Mouse (Mus musculus) intestine, postnatal 0 days (tissue): ENCODE data around the gene Rangap1. TPM values are rescaled to one million over a fixed set of nuclear protein-coding genes. Genes with fewer than 3 reads are reported as not detected.

Experiments used
- ATAC-seq: fragments of 200-750 bp; cut with Nextera tagmentation; 2 replicates; pipeline ENCODE4 v1.8.0; 2017; ENCODE audit warnings: mild to moderate bottlenecking, moderate TSS enrichment, moderate library complexity
- H3K27ac ChIP-seq: fragments of 300-500 bp; sonication (generic); 2 replicates; pipeline ENCODE4 v1.5.1; 2014; ENCODE audit warnings: mild to moderate bottlenecking, low read depth, low read length, moderate library complexity
- H3K27me3 ChIP-seq: fragments of 300-500 bp; sonication (generic); replicated peaks from 2 replicates; pipeline ENCODE4 v1.6.1; 2014; ENCODE audit warnings: low read length, mixed read lengths; ENCODE audit not compliant: control insufficient read depth, insufficient read depth
- H3K36me3 ChIP-seq: fragments of 300-500 bp; sonication (generic); 2 replicates; pipeline ENCODE4 v1.6.1; 2014; ENCODE audit warnings: mild to moderate bottlenecking, moderate library complexity; ENCODE audit not compliant: control insufficient read depth, insufficient read depth
- H3K4me1 ChIP-seq: fragments of 300-500 bp; sonication (generic); replicated peaks from 2 replicates; pipeline ENCODE4 v1.6.1; 2014; ENCODE audit warnings: antibody characterized with exemption, low read length, mixed read lengths; ENCODE audit not compliant: control insufficient read depth, insufficient read depth
- H3K4me2 ChIP-seq: fragments of 300-500 bp; sonication (generic); replicated peaks from 2 replicates; pipeline ENCODE4 v1.6.1; 2014; ENCODE audit warnings: low read depth, mild to moderate bottlenecking, moderate library complexity
- H3K4me3 ChIP-seq: fragments of 300-500 bp; sonication (generic); 2 replicates; pipeline ENCODE4 v1.5.1; 2014; ENCODE audit warnings: low read depth, low read length
- H3K9ac ChIP-seq: fragments of 300-500 bp; sonication (generic); 2 replicates; pipeline ENCODE4 v1.6.1; 2014; ENCODE audit warnings: mild to moderate bottlenecking, low read depth, low read length
- H3K9me3 ChIP-seq: fragments of 300-500 bp; sonication (generic); 2 replicates; pipeline ENCODE4 v1.6.1; 2016; ENCODE audit warnings: mixed run types; ENCODE audit not compliant: control insufficient read depth
- CTCF ChIP-seq: sonication (generic); IDR thresholded peaks from 2 replicates; pipeline ENCODE4 v1.5.1; 2016; ENCODE audit warnings: low read depth, mild to moderate bottlenecking, control low read depth, antibody characterized with exemption, moderate library complexity
- WGBS: fragments of 180-500 bp; shearing (Covaris S2); extraction: QIAGEN DNeasy Blood & Tissue Kit; methylation state at CpG from one replicate; pipeline ENCODE4 v1.1.7; 2014; 5-methylcytosine and 5-hydroxymethylcytosine counted together
- polyA plus RNA-seq: library from polyadenylated mRNA; unstranded; fragments of >200 nt; fragmentation: Nextera tagmentation; extraction: Ambion mirVana; gene quantifications from 2 replicates; pipeline ENCODE4 v1.2.1, GENCODE M21; 2015

Gene Rangap1
- polyA plus RNA-seq, 1 experiment from 2014 or later = 21.9 TPM

- Histone ChIP-seq H3K4me3 (no peak overlapping the region), H3K4me1 (no peaks in the 10 kb centered on the region), H3K9me3 (no peaks in the 10 kb centered on the region), H3K27ac (no peak overlapping the region), H3K36me3 (peaks cover 82% of the 10 kb centered on the region), H3K27me3 (no peaks in the 10 kb centered on the region), H3K4me2 (no peak overlapping the region), H3K9ac (no peak overlapping the region)
- ATAC-seq = no peak
- WGBS = 87% methylated on average over 6 of the region's 6 CpGs
- peak; percentile 23; the same call in 1 of the 2 replicates for TF ChIP-seq CTCF
These were observed 26.2 kb downstream of the Rangap1 start for GRCm38 (mm10) chr15:81719139-81719531.

- H3K27me3 ChIP-seq = no peaks in the 10 kb centered on the region
- H3K4me3 ChIP-seq = no peak overlapping the region
- ATAC-seq = no peak
- H3K36me3 ChIP-seq = peaks cover 82% of the 10 kb centered on the region
- H3K27ac ChIP-seq = no peak overlapping the region
- WGBS = 89% methylated on average over 9 of the region's 9 CpGs
- H3K4me1 ChIP-seq = no peaks in the 10 kb centered on the region
- H3K9ac ChIP-seq = no peak overlapping the region
- no peak for TF ChIP-seq CTCF
- H3K9me3 ChIP-seq = no peaks in the 10 kb centered on the region
- no peak overlapping the region for H3K4me2 ChIP-seq
These were observed 26.8 kb downstream of the Rangap1 start for GRCm38 (mm10) chr15:81718336-81719138.

GRCm38 (mm10) chr15:81713742-81714141, 31.6 kb downstream of the Rangap1 start:
- Histone ChIP-seq H3K9ac (no peak overlapping the region), H3K4me3 (no peak overlapping the region), H3K9me3 (no peaks in the 10 kb centered on the region), H3K4me1 (no peaks in the 10 kb centered on the region), H3K27me3 (no peaks in the 10 kb centered on the region), H3K27ac (no peak overlapping the region), H3K4me2 (no peak overlapping the region), H3K36me3 (peaks cover 83% of the 10 kb centered on the region)
- TF ChIP-seq CTCF = no peak
- 80% methylated on average over 6 of the region's 6 CpGs for WGBS
- no peak for ATAC-seq

GRCm38 (mm10) chr15:81710801-81711200, 34.5 kb downstream of the Rangap1 start:
- no peaks in the 10 kb centered on the region for H3K27me3 ChIP-seq
- WGBS = 74% methylated on average over 4 of the region's 4 CpGs
- no peaks in the 10 kb centered on the region for H3K9me3 ChIP-seq
- H3K36me3 ChIP-seq = peaks cover 85% of the 10 kb centered on the region
- H3K4me1 ChIP-seq = no peaks in the 10 kb centered on the region
- H3K27ac ChIP-seq = no peak overlapping the region
- no peak for ATAC-seq
- no peak overlapping the region for H3K9ac ChIP-seq
- no peak overlapping the region for H3K4me2 ChIP-seq
- TF ChIP-seq CTCF = no peak
- no peak overlapping the region for H3K4me3 ChIP-seq

GRCm38 (mm10) chr15:81709686-81710085, 35.6 kb downstream of the Rangap1 start:
- no peaks in the 10 kb centered on the region for H3K9me3 ChIP-seq
- 100% methylated on average over 1 of the region's 1 CpGs for WGBS
- TF ChIP-seq CTCF = no peak
- H3K4me1 ChIP-seq = no peaks in the 10 kb centered on the region
- H3K4me2 ChIP-seq = no peak overlapping the region
- peaks cover 86% of the 10 kb centered on the region for H3K36me3 ChIP-seq
- no peak; the same call in 1 of the 2 replicates for ATAC-seq
- no peak overlapping the region for H3K9ac ChIP-seq
- H3K4me3 ChIP-seq = no peak overlapping the region
- H3K27me3 ChIP-seq = no peaks in the 10 kb centered on the region
- 0 out of 2 replicates have a peak overlapping the region, but pooled peaks have one; percentile 3 for H3K27ac ChIP-seq

GRCm38 (mm10) chr15:81708991-81709390, 36.3 kb downstream of the Rangap1 start:
- TF ChIP-seq CTCF = no peak
- Histone ChIP-seq H3K4me3 (no peak overlapping the region), H3K27ac (no peak overlapping the region), H3K4me2 (no peak overlapping the region), H3K9ac (no peak overlapping the region), H3K9me3 (no peaks in the 10 kb centered on the region), H3K4me1 (no peaks in the 10 kb centered on the region), H3K27me3 (no peaks in the 10 kb centered on the region), H3K36me3 (peaks cover 92% of the 10 kb centered on the region)
- WGBS = 91% methylated on average over 11 of the region's 11 CpGs
- no peak for ATAC-seq
